Mouse (Mus musculus) hematopoietic stem cell, adult 5-6 weeks (primary cell): ENCODE results near the gene Mmp28. TPM values are rescaled to one million over a fixed set of nuclear protein-coding genes. Genes with fewer than 3 reads are reported as not detected.

Experiments used
- ATAC-seq, 2 experiments: fragments of 125-278 bp in 1 of 2; replicated peaks in 1 of 2; 2 replicates each; pipeline ENCODE4 v1.8.0; 2016 to 2017; ENCODE audit warnings: inconsistent platforms in 2 of 2, mild to moderate bottlenecking in 2 of 2, moderate number of reproducible peaks in 2 of 2, low read depth in 1 of 2, moderate TSS enrichment in 1 of 2; ENCODE audit not compliant: low FRiP score in 2 of 2, poor library complexity in 2 of 2, severe bottlenecking in 2 of 2, insufficient read depth in 1 of 2, low TSS enrichment in 1 of 2
- total RNA-seq: library from RNA; stranded (forward); fragments of 172-1452, 232-1000 nt; gene quantifications from 2 replicates; pipeline ENCODE4 v1.2.3, GENCODE M21; 2017

The Mmp28 gene
- 1.4 and 2.4 TPM in 2 replicates for total RNA-seq

DNA sequence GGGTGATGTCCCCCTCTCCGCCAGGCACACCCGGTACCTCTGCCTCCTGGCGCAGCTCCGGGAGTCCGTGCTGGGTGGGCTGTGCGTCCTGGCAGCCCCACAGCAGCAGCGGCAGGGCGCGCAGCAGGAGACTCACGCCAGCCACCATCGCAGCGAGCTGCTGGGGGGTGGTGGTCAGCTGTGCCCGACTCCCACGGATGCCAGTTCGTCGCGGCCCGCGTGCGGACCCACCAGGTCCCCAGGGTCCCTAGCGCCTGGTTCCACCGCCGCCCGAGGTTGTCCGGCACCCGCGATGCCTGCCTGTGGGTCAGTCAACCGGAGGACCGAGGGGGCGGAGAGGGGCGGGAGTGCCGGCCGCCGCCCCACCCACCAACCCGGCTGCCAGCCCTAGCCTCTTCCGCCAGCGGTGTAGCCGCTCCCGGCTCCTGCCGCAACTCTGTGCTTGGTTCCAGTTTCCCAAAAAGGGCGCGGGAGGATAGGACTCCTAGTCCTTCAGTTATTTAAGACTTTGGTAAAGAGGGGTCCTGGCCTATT, at the start of gene Mmp28:
Gene Mmp28, minus strand, starts transcription at position 361 of the 534 bp plus-strand sequence.
- ATAC-seq, result peak in 1 of 2 experiments; percentile 46; a peak in 1 of 4 replicates

DNA sequence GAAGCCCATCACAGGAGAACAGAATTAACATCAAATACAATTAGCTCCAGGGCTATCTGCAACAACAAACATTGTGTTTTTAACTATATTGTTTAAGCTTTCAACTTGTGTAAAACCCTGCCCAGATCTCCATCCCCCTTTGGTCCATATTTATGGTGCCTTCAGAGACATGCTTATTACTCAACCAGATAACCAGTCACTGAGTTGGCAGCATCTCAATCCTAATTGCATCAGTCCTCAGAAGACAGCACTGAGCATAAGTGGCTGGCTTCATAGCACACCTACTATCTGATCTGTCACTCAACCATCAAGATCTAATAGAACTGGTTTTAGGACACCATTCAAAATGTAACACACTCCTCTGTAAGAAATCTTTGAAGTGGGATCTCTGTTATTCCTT, 46.6 kb upstream of the Mmp28 start:
- no peak for ATAC-seq

DNA sequence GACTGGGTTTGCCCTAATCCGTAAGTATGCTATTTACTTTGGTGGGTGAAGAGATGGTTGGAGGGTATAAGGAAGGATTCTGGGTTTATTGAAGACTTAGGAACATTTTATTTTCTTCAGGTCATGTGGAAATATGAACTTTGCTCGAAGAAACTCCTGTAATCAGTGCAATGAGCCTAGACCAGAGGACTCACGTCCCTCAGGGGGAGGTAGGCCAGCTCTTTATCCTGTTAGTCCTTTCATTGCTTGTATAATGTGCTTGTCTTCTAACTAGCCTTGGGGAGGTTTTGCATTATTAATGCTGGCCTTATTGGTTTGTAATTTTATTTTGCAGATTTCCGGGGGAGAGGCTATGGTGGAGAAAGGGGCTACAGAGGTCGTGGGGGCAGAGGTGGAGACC, 41.4 kb upstream of the Mmp28 start:
- ATAC-seq, result no peak

DNA sequence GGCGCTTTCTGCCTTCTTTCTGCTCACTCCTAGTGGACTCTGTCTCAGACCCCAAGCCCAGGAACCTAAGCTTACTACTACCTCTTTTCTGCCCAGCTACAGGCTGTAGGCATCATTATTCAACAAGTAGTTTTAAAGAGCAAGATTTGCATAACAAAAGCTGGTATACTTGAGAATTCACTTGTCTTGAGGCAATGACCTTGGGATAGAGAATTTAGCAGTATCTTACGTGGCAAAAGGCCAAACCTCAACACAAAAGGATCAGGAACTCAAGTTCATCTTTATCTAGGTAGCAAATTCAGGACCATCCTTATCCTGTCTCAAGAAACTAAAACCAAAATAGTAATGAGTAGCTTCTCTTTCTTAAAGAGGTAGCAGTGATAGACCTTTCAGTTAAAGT, 32.7 kb upstream of the Mmp28 start:
- ATAC-seq, result no peak

DNA sequence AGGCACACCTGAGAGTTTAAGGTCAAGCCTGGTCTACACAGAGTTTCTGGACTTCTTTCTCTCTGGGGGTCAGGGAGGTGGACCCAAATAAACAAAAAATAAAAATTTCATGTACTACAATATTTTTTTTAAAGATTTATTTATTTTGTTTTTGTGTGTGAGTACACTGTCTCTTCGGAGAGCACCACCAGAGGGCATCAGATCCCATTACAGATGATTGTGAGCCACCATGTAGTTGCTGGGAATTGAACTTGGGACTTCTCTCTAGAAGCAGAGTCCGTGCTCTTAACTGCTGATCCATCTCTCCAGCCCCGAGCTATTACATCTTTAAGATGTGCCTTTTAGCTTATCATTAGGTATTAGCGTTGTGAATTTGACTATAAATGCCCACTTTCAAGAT, 28.6 kb upstream of the Mmp28 start:
- ATAC-seq, result no peak

DNA sequence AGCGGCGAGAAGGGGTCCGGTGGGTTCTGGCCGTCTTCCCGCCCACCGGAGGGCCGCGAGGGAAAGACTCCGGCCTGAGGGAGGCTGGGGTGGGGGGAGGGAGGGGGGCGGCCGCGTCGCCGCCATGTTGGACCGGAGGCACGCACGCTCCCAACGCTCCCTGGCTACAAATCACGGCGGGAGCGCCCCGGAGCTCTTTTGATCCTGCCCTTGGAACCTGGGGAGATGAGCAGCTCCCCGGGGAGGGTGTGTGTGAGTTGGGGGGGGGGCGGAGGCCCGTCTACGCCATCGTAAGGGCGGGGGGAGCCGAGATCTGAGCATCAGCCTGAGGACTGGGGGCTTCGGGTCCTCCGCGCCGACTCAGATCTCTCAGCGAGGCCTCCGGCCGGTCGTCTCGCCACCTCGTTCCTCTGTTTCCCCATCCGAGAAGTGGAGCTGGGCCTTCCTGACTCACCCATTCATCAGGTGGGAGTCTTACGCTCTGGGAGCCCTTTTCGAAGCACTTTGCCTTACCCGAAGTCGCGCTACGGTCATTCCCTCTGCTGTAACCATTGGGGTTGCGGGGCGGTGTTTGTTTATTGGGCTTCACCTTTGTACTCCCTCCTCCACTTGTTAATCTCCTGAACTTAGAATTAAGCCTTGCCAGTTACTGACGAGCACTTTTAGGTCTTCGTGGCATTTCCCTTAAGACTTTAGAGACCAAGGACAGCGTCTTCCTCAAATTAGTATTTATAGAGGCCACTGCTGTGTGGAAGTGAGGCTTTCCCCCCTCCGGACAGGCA, 10.6 kb upstream of the Mmp28 start:
- ATAC-seq, result peak in 1 of 2 experiments; percentile 20; a peak in 1 of 4 replicates

DNA sequence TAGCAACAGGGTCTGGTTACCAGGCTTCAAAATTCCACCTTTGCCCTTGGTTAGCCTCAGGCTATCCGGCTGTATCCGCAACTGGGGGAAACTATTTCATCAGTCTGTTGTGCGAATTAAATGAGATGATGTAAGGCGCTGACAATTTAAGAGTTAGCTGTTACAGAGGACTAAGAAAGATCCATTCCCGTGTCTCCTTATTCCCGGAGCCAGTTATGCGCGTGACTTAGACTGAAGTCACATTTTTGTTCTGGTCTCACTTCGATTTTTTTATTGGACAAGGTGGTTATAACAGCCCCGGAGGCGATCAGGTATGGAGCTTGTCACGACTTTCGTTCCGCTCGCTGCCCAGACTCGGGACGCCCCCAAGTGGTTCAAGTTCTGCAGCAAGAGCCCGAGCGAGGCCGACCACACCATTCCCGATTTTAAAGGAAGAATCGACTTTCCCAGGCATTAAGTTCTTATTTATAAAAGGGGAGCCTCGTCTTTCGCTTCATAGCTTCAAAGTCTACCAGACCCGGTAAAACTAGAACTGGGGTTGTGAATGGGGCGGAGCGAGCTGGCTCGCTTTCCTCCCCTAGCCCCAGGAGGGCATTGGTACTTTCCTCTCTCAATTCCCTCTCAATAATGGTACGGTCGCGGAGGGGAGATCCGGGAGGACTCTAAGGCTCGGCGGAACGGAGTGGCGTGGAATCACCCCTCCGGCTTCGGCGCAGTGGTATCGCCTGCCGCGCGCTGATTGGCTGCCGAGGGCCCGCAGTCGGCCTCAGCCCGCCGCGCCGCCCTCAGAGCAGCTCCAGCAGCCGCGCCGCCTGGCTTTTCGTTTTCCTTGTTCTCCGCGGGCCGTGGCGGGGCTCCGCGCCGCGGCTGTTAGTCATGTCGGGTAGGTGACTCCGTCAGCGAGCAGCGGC, 9.7 kb upstream of the Mmp28 start, which contains the start of gene Taf15:
Gene Taf15, plus strand, starts transcription at position 763 of the 911 bp plus-strand sequence.
- ATAC-seq, result peak; percentile 99

DNA sequence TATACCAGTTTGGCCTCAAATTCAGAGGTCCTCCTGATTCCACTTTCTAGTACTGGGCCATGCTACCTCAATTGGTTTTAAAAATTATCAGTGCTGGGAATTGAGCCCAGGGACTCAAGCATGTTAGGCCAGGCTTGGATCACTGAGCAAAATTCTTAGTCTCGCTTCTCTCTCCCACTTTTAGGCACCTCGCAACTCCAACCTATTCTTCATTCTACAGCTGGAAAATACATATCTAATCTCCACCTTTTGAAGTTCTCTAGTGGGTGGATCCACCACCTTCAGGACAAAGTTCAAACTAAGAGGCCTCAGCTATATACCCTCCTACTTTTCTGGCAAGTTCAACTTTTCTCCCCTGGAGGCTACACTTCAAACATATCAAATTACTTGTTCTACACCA, 8.9 kb upstream of the Mmp28 start:
- ATAC-seq, result no peak

DNA sequence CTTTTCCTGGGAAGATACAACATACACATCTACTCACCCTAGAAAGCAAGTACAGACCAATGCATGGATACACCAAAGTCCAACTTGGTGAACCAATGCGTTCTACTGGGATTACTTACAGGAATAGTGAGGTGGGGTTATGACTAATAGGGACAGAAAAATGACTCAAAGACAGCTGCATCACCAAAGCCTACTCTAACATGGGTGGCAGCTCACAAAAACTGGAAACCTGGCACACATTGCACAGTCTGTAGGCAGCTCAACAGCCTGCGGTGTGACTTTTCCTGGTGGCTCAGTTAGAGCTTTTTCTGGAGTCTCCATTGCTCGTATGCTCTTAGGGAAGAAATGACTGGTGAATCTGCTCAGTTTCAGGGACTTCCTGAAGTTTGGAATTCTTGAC, 5.9 kb upstream of the Mmp28 start:
- no peak for ATAC-seq

DNA sequence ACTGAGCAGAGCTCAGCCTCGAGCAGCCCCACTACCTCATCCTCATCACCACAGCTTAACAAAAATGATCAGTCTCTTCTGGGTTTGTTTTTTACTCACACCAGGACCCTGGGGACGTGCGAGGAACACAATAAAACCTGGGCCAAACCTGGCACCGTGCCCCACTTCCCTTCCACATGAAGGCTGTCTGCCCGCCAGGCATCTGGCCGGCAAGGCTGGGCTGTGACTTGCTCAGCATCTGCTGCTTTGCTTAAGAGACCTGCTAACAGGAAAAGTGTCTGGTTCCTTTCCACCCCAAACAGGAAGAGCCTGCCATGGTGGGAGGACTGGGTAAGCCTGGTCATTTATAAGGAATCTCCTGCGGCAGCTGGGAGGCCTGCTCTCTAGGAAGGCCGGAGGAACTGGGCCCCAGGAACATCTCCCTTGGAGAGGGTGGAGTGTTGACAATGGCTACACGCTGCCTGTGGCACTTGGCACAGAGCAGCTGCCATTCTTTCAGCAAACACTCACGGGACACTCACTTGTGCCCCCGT, 4.3 kb upstream of the Mmp28 start:
- peak; percentile 61 to 75 for ATAC-seq

DNA sequence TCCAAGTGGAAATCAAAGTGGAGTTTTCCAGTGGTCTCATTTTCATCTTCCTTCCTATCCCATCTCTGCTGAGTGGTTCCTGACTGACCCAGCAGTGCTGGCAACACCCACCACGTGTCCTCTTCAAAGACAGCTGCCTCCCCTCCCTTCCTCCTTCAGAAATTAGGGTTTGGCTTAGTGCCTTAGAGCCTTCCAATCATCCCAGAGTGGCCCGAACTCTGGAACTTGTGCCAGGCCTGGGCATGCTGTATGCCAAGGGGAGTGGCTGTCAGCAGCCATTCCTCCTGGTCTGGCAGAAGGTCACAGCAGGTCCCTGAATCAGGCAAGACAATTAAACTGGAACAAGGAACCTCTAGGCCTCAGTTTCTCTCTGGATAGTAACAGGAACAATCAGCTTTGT, 3.1 kb upstream of the Mmp28 start:
- no peak for ATAC-seq

DNA sequence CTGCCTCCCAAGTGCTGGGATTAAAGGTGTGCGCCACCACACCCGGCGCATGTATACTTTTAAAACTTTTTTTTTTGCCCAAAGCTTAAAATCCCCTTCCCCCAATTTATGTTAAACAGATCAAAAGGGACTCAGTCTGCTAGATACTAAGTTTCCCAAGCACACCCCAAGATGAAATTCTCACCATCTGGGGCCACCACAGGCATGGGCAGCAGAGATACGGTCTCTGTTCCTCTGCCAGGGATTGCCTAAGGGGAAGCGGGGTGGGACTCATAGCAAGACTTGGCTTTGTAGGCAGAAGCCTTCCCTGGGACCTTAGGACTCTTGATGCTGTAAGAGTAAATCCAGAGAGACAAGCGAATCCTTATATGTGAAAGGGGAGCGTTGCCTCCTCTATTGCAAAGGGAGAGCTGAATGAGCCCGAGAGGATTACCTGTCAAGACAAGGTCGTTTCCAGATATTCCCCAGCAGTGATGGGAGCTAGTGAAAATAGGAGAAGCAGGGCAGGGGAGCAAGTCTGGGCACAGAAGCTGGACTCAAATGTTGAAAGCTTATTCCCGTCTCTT, 1.3 kb downstream of the Mmp28 start:
- ATAC-seq, result no peak

DNA sequence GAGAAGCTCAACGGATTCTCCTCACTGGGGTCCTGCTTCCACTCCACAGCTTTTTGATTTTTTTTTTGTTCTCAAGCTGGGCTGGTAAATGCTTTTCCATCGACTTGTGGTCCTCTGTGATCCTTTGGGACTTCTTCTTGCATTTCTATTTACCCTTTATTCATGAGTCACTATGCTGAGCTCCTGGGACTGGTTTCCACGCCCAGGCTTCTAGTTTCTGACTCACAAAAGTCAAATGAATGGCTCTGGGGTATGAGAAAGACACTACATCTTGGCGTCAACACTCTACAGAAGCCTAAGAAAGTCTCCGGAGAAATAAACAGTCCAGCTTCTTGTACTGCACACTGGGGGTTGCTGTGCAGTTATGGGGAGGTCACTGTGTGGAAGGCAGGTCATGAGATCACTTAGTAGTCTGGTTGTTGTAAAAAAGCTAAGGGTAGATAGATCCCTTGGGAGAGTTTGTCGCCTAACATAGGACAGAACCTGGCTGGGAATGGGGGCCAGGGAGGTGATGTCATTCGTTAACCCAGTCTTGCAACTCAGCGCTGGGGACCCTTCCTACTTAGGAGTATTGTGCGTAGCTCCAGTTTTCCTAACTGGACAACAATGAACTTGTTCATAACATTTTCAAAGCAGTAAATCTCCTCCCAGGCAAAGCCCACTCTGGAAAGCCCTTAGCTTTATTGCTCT, 4.8 kb downstream of the Mmp28 start:
- ATAC-seq, result no peak

DNA sequence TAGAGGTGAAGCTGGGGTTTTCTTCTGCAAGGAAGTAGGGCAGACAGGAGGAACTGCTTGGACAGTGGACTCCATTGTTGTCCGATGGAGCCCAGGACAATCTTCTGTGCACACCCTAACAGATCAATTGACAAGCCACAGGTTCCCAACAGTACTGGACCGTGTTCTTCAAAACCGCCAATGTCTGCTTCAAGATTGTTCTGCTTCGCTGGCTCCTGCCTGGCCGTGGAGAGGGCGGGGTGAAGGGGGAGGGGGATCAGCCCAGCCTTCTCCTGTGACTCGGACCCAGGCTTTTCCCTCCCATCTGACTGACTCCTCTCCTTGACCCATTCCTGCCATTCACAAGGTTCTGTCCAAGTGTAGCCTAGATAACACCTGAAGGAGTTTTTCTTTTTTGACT, 5.6 kb downstream of the Mmp28 start:
- ATAC-seq, result no peak

DNA sequence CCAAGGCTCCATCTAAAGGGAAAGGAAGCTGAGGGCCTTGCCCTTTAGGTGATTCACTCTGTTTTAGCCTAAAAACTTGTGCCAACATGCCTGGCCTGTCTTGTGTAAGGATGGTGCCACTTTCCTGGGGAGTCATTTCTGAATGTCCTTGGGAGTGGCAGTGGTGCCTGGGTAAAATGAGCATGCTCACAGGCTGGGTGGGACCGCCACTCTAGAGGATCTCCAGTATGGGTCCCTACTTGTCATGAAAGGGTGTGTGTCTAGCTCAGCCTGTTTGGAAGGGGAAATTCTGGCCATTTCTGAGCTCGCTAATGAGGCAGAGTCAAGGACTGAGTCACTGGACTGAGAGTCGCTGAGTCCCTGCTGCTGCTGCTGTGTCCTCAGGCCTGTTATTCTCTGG, 7.3 kb downstream of the Mmp28 start:
- no peak for ATAC-seq

DNA sequence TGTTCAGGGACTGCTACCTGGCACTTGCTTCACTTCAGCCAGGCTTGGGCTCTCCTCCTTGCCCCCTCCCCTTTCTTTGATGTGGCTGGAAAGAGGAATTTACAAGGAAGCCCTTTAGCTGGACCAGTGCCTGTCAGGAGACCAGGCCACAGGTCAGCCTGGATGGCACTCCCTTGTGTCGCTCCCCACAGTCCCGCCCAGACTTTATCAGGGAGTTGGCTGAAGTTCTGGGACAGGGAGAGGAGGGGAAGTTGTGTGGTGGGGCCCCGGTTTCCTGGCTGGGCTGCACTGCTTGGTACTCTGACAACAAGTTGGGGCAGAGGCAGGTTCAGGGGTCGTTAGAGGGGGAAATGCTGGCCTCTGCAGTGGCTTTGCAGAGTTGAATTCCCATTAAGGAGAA, 8.3 kb downstream of the Mmp28 start:
- peak; percentile 54 to 69; a peak in 3 of 4 replicates for ATAC-seq

DNA sequence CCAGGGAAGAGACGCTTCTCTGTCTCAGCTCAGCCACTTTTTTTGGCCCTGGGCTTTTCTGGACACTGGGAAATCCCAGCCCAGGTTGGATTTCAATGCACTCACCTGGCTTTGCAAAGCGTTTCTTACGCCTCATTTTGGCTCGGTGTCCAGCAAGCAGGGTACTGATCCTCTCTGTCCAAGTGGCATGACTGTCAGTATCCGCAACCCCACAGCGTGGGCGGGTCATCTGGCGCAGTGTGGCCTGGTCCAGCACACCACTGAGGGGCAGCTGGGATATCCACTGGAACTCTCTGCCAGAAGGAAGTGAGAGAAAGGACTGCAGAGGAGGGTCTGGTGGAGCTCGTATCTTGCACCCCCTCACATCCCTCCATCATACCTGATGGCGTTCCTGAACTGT, 11.6 kb downstream of the Mmp28 start:
- ATAC-seq, result no peak
